Mouse (Mus musculus) urinary bladder, adult 2 months (tissue): ENCODE measurements around the gene Mybpc2. TPM values are rescaled to one million over a fixed set of nuclear protein-coding genes. Genes with fewer than 3 reads are reported as not detected.
A peak's percentile ranks its signal among the peaks of the same experiment; 100 is the strongest.

Experiments
- DNase-seq: peaks from one replicate; pipeline ENCODE4 v3.0.0; 2022; ENCODE audit warnings: low spot score
- polyA plus RNA-seq: library from polyadenylated mRNA; depleted of rRNA; stranded (reverse); fragments of >200 nt; gene quantifications from 2 replicates; pipeline ENCODE4 v1.2.3, GENCODE M21; 2012; rRNA removed

Gene Mybpc2
- polyA plus RNA-seq, 1 experiment, result 0.69 TPM

DNA sequence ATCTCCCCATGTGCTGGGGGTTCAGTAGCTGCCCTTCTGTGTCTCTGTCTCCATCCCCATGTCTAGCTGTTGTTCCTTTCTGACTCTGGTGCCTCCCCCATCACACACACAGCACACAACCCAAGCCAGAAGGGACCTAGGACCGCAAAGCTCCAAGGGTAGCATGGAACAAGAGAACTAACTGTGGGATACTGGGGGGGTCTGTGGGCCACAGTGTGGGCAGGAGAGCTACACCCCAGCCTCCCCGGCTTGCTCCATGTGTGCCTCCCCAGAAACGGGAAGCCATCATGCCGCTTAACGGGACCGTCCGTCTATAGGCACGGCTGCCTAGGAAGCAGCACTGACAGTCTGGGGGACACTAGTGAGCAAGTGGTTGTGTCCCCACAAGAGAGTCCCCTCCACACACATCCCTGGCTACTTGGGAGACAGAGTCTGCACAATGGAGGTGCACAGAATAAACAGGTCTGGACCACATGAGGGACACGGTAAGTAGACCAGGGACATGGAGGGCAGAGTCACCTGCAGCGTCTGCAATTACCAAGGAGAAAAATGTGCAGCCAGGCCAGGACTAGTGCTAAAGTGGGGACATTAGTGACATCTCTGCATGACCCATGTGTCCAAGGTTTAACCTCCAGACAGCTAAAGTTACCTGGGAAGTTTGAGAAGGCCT, 60.8 kb downstream of the Mybpc2 start:
- DNase-seq, result peak; percentile 9

DNA sequence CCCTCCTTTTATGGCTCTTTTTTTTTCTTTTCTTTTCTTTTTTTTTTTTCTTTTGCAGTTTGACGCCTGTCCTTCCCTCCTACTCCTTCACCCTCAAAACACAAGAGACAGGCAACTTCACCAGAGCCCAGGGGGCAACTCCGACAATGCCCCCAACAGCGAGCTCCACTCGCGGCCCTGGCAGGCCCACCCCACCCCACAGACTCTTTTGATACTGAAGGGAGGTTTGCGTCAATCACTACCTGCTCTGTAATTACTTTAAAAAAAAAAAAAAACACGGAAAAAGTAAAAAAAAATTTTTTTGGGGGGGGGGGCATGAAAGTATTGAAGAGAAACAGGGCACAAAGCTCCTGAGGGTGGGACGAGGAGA, 61.4 kb downstream of the Mybpc2 start:
- DNase-seq, result no peak

DNA sequence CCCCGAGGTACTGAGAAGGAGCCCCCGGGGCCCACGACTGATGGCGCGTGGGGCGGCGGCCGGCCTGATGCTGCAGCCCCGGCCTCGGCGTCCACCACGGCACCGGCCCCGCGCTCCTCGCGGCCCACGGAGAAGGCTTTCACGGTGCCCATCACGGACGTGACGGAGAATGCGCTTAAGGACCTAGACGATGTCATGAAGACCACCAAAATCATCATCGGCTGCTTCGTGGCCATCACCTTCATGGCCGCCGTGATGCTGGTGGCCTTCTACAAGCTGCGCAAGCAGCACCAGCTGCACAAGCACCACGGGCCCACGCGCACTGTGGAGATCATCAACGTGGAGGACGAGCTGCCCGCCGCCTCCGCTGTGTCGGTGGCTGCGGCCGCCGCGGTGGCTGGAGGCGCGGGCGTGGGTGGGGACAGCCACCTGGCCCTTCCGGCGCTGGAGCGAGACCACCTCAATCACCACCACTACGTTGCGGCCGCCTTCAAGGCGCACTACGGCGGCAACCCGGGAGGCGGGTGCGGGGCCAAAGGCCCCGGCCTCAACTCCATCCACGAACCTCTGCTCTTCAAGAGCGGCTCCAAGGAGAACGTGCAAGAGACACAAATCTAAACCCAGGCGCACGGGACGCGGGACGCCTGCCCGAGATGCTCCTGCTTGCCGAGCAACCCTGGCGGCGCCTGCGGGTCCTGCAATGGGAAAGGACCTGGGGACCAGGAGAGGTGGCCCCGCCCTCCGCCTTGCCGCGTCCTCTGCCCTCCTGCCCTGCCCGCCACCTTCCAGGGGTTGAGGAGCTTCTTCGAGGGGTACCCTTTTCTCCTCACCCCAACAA, 62.0 kb downstream of the Mybpc2 start:
- peak; percentile 18 for DNase-seq

DNA sequence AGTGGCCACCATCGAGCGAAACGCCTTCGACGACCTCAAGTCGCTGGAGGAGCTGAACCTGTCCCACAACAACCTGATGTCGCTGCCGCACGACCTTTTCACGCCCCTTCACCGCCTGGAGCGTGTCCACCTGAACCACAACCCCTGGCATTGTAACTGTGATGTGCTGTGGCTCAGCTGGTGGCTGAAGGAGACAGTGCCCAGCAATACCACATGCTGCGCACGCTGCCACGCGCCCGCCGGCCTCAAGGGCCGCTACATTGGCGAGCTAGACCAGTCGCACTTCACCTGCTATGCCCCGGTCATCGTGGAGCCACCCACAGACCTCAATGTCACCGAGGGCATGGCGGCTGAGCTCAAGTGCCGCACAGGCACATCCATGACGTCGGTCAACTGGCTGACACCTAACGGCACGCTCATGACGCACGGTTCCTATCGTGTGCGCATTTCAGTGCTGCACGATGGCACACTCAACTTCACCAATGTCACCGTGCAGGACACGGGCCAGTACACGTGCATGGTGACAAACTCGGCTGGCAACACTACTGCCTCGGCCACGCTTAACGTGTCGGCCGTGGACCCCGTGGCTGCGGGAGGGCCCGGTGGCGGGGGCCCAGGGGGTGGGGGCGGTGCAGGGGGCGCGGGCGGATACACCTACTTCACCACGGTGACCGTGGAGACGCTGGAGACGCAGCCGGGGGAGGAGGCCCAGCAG, 62.8 kb downstream of the Mybpc2 start:
- DNase-seq, result peak; percentile 19

DNA sequence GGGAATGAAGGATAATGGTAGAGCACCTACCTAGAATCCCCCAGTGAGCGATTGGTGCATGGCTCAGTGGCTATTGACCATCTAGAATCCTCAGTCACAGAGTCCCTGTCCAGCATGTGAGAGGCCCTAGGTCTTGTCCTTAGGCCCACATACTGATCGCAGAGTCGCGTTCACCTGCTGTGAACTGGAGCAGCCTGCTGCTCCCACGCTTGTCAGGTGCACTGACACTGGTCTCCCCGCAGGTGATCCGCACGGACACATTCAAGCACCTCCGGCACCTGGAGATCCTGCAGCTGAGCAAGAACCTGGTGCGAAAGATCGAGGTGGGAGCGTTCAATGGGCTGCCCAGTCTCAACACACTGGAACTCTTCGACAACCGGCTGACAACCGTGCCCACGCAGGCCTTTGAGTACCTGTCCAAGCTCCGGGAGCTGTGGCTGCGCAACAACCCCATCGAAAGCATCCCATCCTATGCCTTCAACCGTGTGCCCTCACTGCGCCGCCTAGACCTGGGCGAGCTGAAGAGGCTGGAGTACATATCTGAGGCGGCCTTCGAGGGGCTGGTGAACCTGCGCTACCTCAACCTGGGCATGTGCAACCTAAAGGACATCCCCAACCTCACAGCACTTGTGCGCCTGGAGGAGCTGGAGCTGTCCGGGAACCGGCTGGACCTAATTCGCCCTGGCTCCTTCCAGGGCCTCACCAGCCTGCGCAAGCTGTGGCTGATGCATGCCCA, 63.5 kb downstream of the Mybpc2 start:
- DNase-seq, result no peak

DNA sequence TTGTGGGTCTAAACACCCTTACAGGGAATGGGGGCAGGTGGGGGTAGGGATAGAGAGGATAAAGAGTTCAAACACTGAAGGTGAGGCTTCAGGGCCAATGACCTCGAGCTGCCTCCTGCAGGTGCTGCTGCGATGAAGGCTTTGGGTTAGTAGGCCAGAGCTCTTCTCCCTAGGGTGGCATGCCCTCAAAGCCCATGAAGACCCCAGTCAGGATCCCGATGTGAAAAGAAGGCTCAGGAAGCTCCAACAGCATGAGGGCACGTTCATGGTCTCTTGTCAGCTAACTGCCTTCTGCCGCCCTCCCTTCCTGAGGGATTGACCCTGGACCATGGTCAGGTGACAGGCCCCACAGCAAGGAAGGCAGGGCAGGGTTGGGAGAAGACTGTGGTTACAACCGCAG, 64.4 kb downstream of the Mybpc2 start:
- DNase-seq, result no peak

DNA sequence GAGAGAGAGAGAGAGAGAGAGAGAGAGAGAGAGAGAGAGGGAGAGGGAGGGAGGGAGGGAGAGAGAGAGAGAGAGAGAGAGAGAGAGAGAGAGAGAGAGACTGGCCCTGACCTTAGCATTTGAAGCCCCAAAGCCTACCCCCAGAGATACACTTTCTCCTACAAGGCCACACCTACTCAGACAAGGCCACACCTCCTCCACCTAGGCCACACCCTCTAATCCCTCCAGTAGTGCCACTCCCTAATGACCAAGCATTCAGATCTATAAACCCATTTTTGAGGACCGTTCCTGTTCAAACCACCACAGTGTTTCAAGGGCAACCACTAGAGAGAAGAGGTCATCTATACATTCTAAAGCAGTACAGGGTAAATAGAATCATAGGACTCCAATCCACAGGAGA, 68.2 kb downstream of the Mybpc2 start:
- peak; percentile 4 for DNase-seq

DNA sequence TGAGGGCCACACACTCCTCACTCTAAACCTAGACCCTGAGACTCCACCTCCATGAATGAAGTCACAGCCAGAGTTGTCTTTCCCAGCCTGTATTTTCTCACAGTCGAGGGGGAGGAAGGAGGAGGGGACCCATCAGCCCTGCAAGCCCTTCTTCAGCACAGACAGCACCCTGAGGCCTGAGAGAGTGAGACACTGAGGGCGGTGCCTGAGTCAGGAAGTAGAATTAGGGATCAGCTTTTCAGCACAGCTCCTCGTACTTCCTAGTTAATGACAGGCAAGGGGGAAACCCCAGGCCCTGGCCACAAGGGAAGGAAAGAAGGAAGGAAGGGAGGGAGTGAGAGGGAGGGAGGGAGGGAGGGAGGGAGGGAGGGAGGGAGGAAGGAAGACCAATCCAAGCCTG, 71.2 kb downstream of the Mybpc2 start:
- no peak for DNase-seq

Other genes starting within 250 kb of the Mybpc2 start
- 17.2 and 19.7 TPM in 2 replicates for gene Clec11a, start 217.8 kb downstream of the Mybpc2 start, polyA plus RNA-seq
- 0.85 and 1.9 TPM in 2 replicates for gene Shank1, start 214.4 kb downstream of the Mybpc2 start, polyA plus RNA-seq
- gene Syt3, start 140.6 kb downstream of the Mybpc2 start, polyA plus RNA-seq, result 4.1 and 4.3 TPM in 2 replicates
- 1.4 and 1.5 TPM in 2 replicates for gene 1700008O03Rik, start 138.8 kb downstream of the Mybpc2 start, polyA plus RNA-seq
- 1.7 and 2.3 TPM in 2 replicates for gene Lrrc4b, start 95.6 kb downstream of the Mybpc2 start, polyA plus RNA-seq
- gene Aspdh, start 59.3 kb downstream of the Mybpc2 start, polyA plus RNA-seq, result 0.10 and 0.22 TPM in 2 replicates
- gene Josd2, start 56.7 kb downstream of the Mybpc2 start, polyA plus RNA-seq, result 85.0 and 110 TPM in 2 replicates
- gene Emc10, start 28.1 kb downstream of the Mybpc2 start, polyA plus RNA-seq, result 127 TPM in 2 replicates
- gene Fam71e1, start 28.1 kb downstream of the Mybpc2 start, polyA plus RNA-seq, result 10.0 and 12.5 TPM in 2 replicates
- 0.38 and 0.41 TPM in 2 replicates for gene Spib, start 7.4 kb upstream of the Mybpc2 start, polyA plus RNA-seq
- 15.8 and 19.7 TPM in 2 replicates for gene Pold1, start 24.2 kb upstream of the Mybpc2 start, polyA plus RNA-seq
- gene Nr1h2, start 29.3 kb upstream of the Mybpc2 start, polyA plus RNA-seq, result 89.0 and 106 TPM in 2 replicates
- 5.3 TPM in 2 replicates for gene Napsa, start 47.7 kb upstream of the Mybpc2 start, polyA plus RNA-seq
- gene Kcnc3, start 66.0 kb upstream of the Mybpc2 start, polyA plus RNA-seq, result 0.43 and 1.1 TPM in 2 replicates
- gene Myh14, start 146.2 kb upstream of the Mybpc2 start, polyA plus RNA-seq, result 8.7 and 16.9 TPM in 2 replicates
- gene Izumo2, start 184.1 kb upstream of the Mybpc2 start, polyA plus RNA-seq, result not detected in 2 replicates
- gene Vrk3, start 223.8 kb upstream of the Mybpc2 start, polyA plus RNA-seq, result 29.9 and 36.3 TPM in 2 replicates
- 0.32 and 0.41 TPM in 2 replicates for gene Zfp473, start 226.4 kb upstream of the Mybpc2 start, polyA plus RNA-seq